Mouse (Mus musculus) gastrocnemius, postnatal 10 days (tissue): ENCODE measurements at regions not wholly inside any gene's neighbourhood (a gene's known extent, or its start where the extent isn't known, plus 50 kb on each side); places are given as distances from the start of the nearest gene placed in this dataset.

Experiments used
- DNase-seq: peaks from one replicate; pipeline ENCODE4 v3.0.0; 2021; ENCODE audit warnings: mixed read lengths

DNA sequence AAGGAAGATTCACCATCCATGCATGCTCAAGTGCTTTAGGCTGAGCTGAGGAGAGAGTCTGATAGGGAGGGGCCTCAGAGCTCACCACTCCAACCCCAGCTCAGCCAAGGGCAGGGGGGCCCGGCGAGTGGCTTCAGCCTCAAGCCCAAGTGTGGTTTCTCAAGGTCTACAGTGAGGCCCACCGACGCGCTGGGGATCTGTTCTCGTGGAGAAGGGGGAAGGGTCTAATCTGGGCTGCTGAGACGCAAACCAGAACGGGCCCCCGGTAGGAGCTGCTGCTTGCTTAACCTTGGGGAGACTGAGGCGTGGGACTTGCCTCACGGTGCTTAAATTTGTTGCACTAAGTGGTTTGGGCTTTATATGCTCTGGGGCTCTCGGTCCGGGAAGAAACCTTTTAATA is 70.9 kb downstream of the Asb1 start:
- no peak for DNase-seq

DNA sequence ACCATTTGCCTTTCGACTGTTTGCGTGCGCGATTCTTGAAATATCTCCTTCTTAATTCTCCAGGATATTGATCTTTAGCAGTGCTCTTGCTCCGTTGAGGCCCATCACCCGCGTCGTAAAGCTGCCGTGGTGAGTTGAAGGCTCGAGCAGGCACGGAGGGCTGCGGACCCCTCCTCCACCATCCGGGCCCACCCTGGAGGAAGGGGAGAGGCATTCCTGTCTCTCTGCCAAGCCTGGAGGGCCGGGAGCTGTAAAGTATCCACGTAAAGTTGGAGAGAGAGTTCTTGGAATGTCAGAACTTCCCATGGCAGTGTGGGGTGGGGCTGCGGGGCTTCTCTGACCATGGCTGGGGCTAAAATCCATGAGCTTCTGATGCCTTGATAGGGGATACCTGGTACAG is 71.3 kb downstream of the Asb1 start:
- DNase-seq = no peak

DNA sequence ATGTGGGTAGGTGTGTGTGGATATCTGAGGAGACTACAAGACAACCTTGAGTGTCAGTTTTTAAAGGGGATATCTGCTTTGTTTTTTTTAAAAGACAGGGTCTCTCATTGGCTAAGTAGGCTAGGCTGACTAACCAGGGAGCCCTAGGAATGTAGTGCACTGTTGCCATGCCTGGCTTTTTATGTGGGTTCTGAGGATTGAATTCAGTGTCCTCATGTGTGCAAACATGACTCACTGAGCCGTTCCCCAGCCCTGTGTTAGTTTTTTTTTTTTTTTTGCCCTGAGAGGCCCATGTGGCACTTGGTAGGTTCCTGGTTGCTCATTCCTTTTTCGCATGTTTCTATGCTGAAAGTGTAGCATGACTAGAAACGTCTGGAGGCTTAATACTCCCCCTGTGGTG is 72.6 kb downstream of the Asb1 start:
- no peak for DNase-seq

DNA sequence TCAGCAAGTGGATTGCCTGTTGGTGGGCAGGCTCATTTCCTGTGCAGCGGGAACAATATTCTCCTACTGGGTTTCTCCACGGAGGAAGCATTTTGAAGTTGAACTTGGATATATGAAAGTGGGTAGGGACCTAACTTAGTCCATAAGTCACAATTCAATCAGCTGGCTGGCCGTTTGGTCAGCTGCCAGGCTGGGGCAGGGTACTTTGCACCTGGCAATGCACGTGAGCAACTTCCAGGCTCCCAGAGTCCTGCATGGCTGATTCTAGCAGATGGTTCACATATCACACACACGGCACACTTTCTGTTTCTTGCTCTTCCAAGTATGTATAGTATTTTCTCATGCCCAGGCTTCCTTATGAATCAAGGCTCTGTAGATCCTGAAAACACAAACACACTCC is 75.1 kb downstream of the Asb1 start:
- DNase-seq = no peak

DNA sequence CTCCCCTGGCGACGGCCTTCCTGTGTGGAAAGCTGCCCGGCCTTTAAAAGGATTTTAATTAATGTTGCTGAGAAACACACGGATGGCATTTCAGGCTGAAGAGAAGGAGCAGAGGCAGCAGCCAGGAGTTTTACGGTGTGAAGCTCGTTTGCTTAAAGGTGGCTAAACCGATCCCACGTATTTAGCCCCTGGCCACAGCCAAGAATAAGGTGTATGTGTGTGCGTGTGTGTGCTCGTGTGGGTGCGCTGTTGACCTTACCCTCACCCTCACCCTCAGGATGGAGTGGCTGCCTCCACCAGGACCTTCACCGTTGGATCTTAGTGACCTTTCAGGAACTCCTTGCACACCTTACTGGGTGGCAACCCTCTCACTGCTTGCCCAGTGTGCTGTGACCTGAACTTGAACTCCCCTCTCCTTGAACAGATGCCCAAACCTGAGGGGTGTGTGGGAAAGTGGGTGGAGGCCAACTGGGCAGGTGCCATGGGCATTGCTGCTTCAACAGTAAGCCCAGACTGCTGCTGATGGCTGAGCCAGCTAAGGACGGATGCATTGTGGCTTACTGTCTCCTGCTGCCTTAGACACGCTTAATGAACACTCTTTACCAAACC is 78.3 kb downstream of the Asb1 start:
- DNase-seq = no peak

DNA sequence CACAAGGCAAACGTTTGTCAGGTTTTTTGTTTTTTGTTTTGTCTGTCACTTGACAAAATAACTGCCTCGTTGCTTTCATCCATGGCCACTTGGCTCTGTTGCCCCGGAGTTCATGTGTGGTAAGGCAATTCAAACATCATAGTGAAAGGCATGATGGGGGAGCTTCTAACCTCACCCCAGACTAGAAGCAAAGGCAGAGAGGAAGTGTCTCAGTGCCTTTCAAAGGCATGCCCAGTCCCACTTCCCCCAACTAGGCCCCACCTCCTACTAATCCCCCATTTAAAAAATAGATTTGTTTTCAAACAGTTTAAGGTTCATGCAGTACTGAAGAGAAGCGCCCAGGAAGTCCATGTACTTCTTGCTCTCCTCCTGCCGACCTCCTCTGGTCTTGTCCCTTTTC is 80.8 kb downstream of the Asb1 start:
- no peak for DNase-seq

DNA sequence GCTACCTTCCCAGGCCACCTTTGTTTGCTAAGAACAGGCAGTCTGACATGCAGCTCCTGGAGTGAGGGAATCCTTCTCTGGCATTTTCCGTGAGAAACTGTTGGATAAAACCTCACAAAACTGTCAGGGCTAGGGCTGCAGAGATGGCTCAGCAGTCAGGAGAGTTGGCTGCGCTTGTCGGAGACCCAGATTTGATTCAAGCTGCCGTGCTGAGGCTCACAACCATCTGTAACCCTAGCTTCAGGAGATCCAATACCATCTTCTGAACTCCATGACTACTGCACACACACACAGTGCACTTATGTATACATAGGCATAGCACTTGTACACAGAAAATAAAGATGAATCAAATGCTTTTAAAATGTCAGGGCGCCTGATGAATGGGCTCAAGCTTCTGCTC is 82.5 kb downstream of the Asb1 start:
- DNase-seq = no peak

DNA sequence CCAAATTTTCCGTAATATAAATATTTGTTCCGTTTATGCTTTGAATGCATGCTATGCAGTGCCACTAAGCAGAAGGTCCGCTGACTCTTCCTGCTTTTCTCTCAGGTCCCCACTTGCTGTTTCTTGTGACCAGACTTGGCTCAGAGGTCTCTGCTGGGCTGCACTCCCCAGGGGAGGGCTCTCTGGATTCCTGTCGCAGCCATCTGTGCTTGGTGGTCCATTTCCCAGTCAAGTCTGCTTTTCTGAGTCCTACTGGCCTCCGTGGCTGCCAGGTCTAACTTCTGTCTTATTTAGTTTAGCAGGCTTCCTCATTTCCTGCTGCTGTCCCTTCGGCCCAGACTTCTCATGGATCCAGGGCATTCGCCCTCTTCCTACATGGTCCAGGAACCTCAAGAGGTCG is 83.7 kb downstream of the Asb1 start:
- no peak for DNase-seq

DNA sequence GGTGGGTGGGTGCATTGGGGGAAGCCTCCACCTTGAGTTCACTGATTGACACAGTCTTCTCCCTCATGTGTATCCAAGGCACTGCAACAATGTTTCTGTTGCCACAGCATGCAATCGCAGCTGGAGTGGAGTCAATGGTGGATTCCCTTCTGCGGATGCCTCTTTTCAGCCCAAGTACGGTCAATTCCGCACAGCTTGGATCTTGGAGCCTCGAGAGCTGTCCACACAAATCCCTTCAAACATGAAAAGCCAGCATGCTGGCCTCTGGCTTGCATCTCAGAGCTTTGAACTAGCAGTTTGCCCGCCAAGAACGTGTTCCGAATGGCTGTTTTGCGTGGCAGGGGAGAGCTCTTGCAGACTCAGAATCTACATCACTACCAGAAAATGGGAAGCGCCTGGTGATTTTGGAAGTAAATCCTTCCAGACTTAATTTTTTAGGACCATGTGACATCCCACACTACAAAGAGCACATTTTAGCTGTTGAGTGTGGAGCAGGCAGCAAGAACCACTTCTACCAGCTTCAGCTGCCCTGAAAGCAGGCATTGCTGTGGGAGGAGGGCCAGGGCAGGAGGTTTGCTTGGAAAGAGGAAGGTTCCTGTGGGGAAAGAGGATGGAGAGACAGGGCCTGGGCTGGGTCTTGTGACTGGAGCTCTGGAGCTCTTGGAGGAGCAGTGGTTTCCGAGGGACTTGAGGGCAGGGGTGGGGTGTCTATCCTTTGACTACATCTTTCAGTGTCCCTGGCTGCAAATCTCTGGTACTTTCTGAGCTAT is 84.4 kb downstream of the Asb1 start:
- DNase-seq = no peak

DNA sequence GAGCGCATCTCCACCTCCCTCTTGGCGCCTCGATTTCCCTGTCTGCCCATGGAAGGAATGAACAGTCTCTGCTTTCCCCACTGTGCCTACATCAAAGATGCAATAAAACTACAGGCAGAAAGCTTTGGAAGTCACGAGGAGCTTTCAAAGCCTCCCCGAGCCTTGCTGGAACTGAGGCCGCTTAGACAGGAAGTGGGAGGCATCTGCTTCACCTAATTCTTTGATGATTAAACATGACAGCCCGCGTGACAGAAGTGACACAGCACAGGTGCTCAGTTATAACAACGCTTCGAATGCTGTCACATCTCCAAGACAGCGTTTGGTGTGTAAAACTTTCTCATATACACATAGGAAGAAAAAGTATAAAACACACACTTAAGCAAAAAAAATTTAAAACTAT is 85.7 kb downstream of the Asb1 start:
- DNase-seq = no peak

DNA sequence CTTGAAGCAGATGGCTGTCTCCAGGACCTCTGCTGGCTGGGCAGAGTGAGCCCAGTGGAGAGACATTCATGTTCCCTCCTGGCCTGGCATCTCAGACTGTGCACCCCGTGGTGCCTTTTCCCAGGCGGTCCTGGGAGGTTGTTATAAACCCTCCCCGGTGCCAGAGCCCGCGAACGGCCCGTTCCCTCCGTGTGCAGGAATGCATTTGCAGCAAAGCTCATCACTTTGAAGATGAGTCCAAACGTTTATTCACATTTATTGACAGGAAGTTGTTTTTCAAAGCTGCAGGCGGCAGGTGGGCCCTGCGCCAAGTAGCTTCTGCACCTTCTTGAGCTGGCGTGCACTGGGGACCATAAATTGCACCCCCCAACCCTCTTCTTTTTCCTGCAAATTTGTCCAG is 89.9 kb downstream of the Asb1 start:
- no peak for DNase-seq

DNA sequence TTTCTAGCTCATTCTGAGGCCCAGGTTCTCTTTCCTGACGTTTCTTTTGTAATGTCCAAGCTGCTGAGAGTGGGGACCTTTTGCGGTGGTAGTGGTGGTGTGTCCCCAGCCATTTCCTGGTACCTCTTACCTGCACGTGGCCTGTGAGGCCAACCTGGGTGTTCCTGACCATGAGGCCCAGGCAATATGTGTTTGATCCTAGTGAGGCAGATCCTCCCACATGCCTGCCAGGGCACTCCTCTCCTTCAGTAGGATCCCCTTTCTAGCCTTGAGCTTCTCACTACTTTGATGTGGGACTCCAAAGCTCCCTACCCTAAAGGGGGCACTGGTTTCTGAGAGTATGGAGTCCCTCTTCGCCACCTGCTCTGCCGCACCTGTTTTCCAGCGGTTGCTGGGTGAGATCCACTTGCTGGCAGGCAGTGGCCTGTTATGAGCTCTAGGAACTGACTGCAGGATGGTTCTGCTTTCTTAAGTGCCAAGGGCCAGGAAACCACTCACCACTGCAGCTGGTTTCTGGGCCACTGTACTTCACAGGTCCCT is 90.6 kb downstream of the Asb1 start:
- no peak for DNase-seq

DNA sequence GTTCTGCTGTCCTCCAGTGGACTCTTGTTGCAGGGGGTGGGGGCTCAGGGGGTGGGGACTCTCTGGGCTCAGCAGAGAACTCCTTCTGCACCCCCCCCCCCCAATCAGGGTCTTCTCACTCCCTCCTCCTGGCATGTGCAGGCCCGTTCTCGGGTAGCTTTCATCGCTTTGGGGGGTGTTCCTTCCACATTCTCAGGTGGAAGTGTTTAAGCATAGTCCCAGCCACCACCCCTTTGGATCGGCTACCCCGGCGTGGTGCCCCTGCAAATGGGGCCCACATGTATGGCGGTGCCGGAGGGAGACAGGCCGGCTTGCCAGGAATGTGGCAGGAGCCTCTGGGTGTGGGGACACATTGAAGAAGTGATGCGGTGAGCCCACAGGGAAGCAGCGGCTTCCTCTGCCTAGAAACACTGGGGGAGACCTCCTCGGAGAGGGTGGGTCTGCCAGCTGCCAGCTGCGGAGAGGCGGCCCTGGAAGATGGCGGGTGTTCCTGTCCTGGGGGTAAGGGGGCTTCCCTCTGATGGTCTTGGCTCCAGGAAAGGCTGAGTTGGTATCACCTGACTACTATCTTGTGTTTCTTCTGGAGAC is 92.7 kb downstream of the Asb1 start:
- DNase-seq = no peak

DNA sequence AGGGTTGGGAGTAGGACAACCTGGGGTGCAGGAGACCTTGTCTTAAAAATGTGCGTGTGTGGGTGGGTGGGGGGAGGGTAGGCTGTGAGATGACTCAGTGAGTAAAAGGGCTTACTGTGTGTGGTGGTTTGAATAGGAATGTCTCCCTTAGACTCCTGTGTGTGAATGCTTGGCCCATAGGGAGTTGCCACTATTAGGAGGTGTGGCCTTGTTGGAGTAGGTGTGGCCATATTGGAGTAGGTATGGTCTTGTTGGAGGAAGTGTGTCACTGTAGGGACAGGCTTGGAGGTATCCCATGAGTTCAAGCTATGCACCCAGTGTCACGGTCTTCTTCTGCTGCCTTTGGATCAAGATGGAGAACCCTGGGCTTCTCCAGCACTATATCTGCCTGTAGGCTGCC is 96.2 kb downstream of the Asb1 start:
- DNase-seq = no peak

DNA sequence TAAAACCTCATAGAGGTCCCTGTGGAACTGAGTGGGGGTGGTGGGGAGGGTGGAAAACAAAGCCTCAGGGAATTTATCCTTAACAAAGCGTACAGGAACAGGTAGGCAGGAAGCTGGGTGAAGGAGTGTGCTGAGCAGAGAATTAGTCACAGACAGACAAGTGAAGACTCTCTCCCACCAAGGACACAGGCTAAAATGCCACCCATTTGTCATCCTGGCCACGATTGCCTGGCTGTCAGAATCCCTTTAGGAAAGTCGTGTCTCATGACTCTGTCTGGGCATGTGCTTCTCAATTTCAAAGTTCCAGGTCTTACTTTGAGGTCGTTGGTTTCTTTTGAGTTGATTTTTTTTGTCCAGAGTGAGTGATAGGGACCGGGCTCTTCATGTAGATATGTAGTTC is 100.2 kb downstream of the Asb1 start:
- no peak for DNase-seq

DNA sequence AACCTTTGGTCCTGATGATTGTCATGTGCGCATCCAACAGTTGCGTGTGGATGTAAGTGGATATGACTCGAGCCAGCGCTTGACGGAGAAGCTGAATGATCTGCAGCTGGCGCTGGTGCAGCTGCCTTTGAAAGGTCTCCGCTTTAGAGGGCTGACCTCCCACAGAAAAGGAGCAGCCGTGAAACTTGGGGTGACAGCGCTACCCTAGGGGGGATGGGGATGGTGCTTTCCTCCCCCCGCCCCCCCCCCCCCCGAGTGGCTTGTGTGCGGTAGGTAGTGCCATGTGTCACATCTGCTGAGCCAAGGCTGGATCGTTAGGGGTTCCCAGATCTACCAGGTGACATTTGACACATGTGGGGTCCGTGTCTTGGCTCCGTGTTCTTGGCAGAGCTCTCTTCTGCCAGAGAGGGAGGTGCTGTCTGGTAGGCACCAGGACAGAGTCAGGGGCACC is 118.7 kb downstream of the Asb1 start:
- DNase-seq = no peak

DNA sequence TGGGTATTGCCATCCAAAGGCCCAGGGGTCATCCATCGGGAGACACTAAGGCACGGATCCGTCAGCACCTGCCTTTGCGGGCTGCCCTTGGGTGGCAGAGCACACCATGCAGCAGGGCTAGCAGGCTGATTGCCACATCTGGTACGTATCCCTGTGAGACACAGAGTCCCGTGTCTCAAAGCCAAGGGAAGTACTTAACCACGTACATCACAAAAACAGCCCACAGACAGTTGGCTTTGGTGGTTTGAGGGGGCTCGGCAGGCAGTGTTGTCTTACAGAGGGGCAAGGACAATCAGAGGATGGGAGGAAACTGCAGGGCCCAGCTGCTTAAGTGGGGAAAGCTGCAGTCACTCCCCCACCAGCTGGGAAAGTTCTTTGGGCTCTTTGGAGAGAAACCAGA is 119.1 kb downstream of the Asb1 start:
- no peak for DNase-seq

DNA sequence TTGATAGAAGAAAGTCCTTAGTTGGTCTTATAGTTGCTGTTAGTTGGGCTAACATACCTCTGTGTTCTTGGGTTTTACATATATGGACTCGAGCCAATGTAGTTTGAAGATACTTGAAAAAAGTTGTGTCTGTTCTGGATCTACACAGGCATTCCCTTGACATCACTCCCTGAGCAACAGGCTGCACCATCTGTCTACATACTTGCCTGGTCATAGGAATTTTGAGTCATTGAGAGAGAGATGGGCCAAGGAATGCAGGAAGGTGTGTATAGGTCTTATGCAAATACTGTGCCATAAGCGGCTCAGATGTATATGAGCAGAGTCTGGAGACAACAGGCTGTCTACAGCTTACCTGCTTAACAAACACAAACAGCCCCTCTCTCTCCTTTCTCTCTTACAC is 122.9 kb downstream of the Asb1 start:
- no peak for DNase-seq

DNA sequence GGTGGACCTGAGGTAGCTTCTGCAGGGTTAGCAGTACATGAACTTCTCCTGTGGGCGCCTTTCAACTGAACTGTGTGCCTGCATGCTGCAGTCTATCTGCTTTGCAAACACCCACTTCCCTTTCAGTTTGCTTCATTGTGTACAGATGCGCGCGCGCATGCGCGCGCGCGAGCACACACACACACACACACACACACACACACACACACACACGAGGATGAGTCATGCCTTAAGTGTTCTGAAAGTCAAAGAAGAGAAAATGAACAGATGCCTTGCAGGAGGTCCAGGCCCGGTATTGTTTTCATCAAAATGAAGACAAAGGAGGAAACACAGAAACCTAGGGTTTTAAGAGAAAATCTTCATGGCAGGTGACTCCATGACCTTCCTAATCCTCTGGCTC is 124.3 kb downstream of the Asb1 start:
- DNase-seq = no peak

DNA sequence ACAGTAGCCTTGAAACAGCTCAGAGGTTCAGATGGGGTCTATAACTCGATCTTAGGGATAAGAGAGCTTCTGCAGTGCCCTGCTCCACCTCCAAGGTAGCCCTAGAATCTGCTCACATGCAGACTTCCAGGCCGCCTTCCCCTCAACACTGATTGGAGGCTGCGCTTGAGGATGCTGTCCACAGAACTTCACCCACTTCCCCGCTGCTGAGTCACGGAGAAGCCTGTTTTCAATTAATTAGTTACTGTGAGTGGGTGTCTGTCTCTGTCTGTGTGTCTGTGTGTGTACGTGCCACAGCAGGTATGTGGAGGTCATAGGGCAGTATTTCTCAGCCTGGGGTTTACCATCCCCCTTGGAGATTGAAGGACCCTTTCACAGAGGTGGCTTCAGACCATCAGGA is 128.2 kb downstream of the Asb1 start:
- no peak for DNase-seq

DNA sequence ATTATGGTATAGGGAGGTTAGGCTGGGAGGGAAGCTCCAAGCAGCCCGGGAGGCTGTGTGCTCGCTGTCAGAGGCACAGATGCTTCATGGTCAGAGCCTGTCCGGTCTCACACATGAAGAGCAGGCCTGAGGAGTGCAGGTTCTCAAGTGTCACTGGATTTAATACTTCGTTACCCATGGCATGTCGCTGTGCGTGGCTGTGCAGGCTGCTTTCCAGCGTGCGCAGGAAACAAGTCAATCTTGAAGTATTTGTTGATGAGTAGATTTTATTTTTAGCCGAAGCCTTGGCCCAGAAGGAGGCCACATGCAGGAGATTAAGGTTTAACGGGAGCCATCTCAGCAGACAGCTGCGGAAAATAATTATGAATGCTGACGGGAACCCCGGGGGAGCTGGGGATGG is 130.3 kb upstream of the Twist2 start:
- peak; percentile 18 for DNase-seq

DNA sequence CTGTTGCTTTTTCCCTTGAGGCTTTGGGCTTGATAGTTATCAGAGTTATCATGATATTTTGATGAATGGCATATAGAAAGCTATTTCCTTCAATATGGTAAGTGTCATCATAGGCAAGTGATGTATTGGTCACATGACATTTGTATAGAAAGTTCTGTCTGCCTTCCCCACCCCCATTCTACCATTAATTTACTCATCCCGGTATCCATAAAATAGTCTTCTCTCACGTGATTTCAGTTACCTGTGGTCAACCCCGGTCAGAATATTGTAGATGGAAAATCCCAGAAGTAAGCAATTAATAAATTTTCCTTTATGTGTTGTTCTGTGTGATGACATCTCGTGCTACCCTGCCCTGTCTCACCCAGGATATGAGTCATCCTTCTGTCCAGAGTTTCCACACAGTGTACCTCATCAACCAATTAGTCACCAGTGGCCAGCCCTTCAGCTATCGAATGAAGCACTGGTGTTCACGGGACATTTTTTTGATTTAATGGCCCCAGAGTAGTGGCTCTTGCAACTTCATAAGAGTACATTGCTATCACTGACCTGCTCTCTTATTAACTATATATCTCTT is 127.1 kb upstream of the Twist2 start:
- DNase-seq = no peak

DNA sequence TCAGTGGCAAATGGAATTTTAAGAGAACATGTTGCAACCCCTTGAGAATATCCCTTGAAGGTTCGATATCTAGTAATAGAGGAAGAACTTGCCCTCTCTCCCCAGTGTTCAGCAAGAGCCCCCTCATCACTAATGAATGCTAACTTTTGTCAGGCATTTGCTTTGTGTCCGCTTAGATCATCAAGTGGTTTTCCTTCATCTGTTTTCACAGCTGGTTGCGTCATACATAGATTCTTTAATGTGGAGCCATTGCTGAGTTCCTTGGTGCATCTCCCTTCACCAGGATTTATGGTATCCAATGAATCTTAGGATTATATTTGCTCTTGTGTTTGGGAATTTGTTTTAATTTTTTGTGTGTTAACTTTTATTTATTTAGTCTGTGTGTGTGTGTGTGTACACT is 124.2 kb upstream of the Twist2 start:
- DNase-seq = no peak
